Mouse (Mus musculus) myocyte (in vitro differentiated cells): ENCODE data around the gene Olfr112. TPM values are rescaled to one million over a fixed set of nuclear protein-coding genes. Genes with fewer than 3 reads are reported as not detected.

ENCODE experiments used
- H3K27me3 ChIP-seq: one replicate; pipeline ENCODE4 v1.6.1; 2011; ENCODE audit not compliant: control insufficient read depth, insufficient read depth, insufficient read length
- H3K36me3 ChIP-seq: one replicate; pipeline ENCODE4 v1.6.1; 2011; ENCODE audit not compliant: control insufficient read depth, insufficient read depth
- H3K4me2 ChIP-seq: one replicate; pipeline ENCODE4 v1.6.1; 2011; ENCODE audit warnings: low read depth, control low read depth
- H3K4me3 ChIP-seq: one replicate; pipeline ENCODE4 v1.5.1; 2011; ENCODE audit warnings: mild to moderate bottlenecking, control low read depth, moderate library complexity
- H3K79me2 ChIP-seq: one replicate; pipeline ENCODE4 v1.6.1; 2011; ENCODE audit not compliant: control insufficient read depth, insufficient read depth
- H3ac ChIP-seq: one replicate; pipeline ENCODE4 v1.6.1; 2011; ENCODE audit not compliant: control insufficient read depth, insufficient read length
- CEBPB ChIP-seq: IDR thresholded peaks from 2 replicates; pipeline ENCODE4 v1.6.1; 2011; ENCODE audit warnings: mild to moderate bottlenecking, moderate library complexity; ENCODE audit not compliant: poor library complexity, insufficient read depth, severe bottlenecking
- E2F4 ChIP-seq: IDR thresholded peaks from one replicate; pipeline ENCODE4 v1.6.1; 2011; ENCODE audit warnings: mild to moderate bottlenecking, control low read depth, moderate library complexity; ENCODE audit not compliant: insufficient read depth
- MAX ChIP-seq: IDR thresholded peaks from one replicate; pipeline ENCODE4 v1.6.1; 2011; ENCODE audit warnings: low read depth, mild to moderate bottlenecking, control low read depth
- MYOD1 ChIP-seq, 3 experiments: IDR thresholded peaks; one replicate each; pipeline ENCODE4 v1.6.1; 2011; ENCODE audit warnings: control low read depth in 2 of 3, low read depth in 2 of 3, mild to moderate bottlenecking in 2 of 3, moderate library complexity in 1 of 3; ENCODE audit not compliant: insufficient read length in 2 of 3, control insufficient read depth in 1 of 3
- MYOG ChIP-seq, 3 experiments: IDR thresholded peaks; one replicate each; pipeline ENCODE4 v1.6.1; 2011; ENCODE audit warnings: control low read depth in 2 of 3, low read depth in 2 of 3, mild to moderate bottlenecking in 2 of 3; ENCODE audit not compliant: insufficient read length in 2 of 3, control insufficient read depth in 1 of 3, insufficient read depth in 1 of 3
- POLR2A ChIP-seq: IDR thresholded peaks from one replicate; pipeline ENCODE4 v1.6.1; 2011; ENCODE audit warnings: low read depth, mild to moderate bottlenecking, control low read depth, moderate library complexity; ENCODE audit not compliant: insufficient read length
- POLR2AphosphoS2 ChIP-seq: IDR thresholded peaks from one replicate; pipeline ENCODE4 v1.6.1; 2011; ENCODE audit warnings: low read depth, control low read depth; ENCODE audit not compliant: insufficient read length
- REST ChIP-seq: IDR thresholded peaks from one replicate; pipeline ENCODE4 v1.6.1; 2011; ENCODE audit warnings: mild to moderate bottlenecking, control low read depth, moderate library complexity; ENCODE audit not compliant: insufficient read depth, insufficient read length
- SRF ChIP-seq: IDR thresholded peaks from one replicate; pipeline ENCODE4 v1.6.1; 2011; ENCODE audit warnings: low read depth; ENCODE audit not compliant: control insufficient read depth, insufficient read length
- TCF12 ChIP-seq: IDR thresholded peaks from one replicate; pipeline ENCODE4 v1.6.1; 2011; ENCODE audit warnings: mild to moderate bottlenecking, control low read depth; ENCODE audit not compliant: poor library complexity, insufficient read depth, severe bottlenecking
- TCF3 ChIP-seq: IDR thresholded peaks from one replicate; pipeline ENCODE4 v1.6.1; 2011; ENCODE audit warnings: low read depth, control low read depth; ENCODE audit not compliant: insufficient read length
- USF1 ChIP-seq: IDR thresholded peaks from one replicate; pipeline ENCODE4 v1.6.1; 2011; ENCODE audit warnings: low read depth, mild to moderate bottlenecking, control low read depth, moderate library complexity
- polyA plus RNA-seq: library from polyadenylated mRNA; unstranded; fragments of >200 nt; fragmentation: generic; extraction: Trizol; gene quantifications from one replicate; pipeline ENCODE4 v1.2.1, GENCODE M21; 2012; ENCODE audit warnings: missing spikeins

Olfr112 gene
- polyA plus RNA-seq, result not detected

DNA sequence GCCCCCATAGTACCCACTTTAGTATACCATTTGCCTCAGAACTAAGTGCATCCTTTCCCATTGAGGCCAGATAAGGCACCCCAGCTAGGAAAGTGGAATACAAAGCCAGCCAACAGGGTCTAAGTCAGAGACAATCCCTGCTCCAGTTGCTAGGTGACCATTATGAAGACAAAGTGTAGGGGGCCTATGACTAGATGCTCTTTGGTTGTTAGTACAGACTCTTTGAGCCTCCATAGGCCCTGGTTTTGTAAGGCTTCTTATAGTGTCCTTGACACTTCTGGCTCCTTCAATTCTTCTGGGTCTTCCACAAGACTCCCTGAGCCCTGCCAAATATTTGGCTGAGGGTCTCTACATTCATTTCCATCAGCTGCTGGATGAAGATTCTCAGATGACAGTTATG, at the start of gene Olfr112:
Gene Olfr112 (minus strand): TSS at position 101 of the 400 bp plus-strand sequence.
- H3K79me2 ChIP-seq, result no peaks in the 10 kb centered on the region
- no peak within 1 kb of the TSS for H3K4me2 ChIP-seq
- H3ac ChIP-seq, result no peak within 1 kb of the TSS
- H3K4me3 ChIP-seq, result no peak within 1 kb of the TSS
- no peaks in the 10 kb centered on the region for H3K27me3 ChIP-seq
- no peaks in the 10 kb centered on the region for H3K36me3 ChIP-seq
- TF ChIP-seq TCF3 (no peak), SRF (no peak), MYOG (IDR thresholded peaks at IDR 0.05; ENCODE audit: control insufficient read depth in 1 of 3, insufficient read depth in 1 of 3, insufficient read length in 2 of 3, low read depth in 2 of 3) (no peak), E2F4 (no peak), MAX (no peak), MYOD1 (IDR thresholded peaks at IDR 0.05; ENCODE audit: control insufficient read depth in 1 of 3, insufficient read length in 2 of 3, low read depth in 2 of 3) (no peak), TCF12 (no peak), POLR2AphosphoS2 (no peak), USF1 (no peak), REST (no peak), CEBPB (no peak)

DNA sequence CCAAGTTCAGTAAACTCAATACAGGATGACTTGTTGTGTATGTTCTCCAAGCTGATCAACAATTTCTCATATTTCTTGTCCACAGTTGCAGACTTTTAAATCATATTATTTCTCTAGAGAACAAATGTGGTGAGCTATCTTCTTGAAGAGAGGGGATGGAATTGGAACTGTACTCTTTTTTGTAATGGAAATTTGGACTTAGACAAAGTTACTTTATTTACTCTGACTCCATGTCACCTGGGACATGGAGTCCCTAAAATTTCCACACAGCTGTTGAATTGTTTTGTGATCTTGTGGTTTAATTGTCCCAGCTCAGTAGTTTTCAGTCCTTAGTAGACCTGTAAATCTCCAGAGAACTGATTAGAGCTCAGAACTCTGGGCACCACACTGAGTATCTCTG, 23.4 kb upstream of the Olfr112 start, which contains the start of gene Olfr114:
Gene Olfr114 (minus strand): TSS at position 101 of the 400 bp plus-strand sequence.
- TF ChIP-seq POLR2A (no peak), CEBPB (no peak), TCF3 (no peak), POLR2AphosphoS2 (no peak), USF1 (no peak), TCF12 (no peak), REST (no peak), MAX (no peak), MYOG (IDR thresholded peaks at IDR 0.05; ENCODE audit: control insufficient read depth in 1 of 3, insufficient read depth in 1 of 3, insufficient read length in 2 of 3, low read depth in 2 of 3) (no peak), MYOD1 (IDR thresholded peaks at IDR 0.05; ENCODE audit: control insufficient read depth in 1 of 3, insufficient read length in 2 of 3, low read depth in 2 of 3) (no peak), E2F4 (no peak), SRF (no peak)
- no peaks in the 10 kb centered on the region for H3K27me3 ChIP-seq
- no peak within 1 kb of the TSS for H3ac ChIP-seq
- no peaks in the 10 kb centered on the region for H3K36me3 ChIP-seq
- no peak within 1 kb of the TSS for H3K4me3 ChIP-seq
- H3K79me2 ChIP-seq, result no peaks in the 10 kb centered on the region
- H3K4me2 ChIP-seq, result no peak within 1 kb of the TSS

- H3K4me2 ChIP-seq, result no peak within 1 kb of the TSS
- no peaks in the 10 kb centered on the region for H3K27me3 ChIP-seq
- H3K4me3 ChIP-seq, result no peak within 1 kb of the TSS
- no peak within 1 kb of the TSS for H3ac ChIP-seq
- TF ChIP-seq POLR2AphosphoS2 (no peak), POLR2A (no peak), MYOD1 (IDR thresholded peaks at IDR 0.05; ENCODE audit: control insufficient read depth in 1 of 3, insufficient read length in 2 of 3, low read depth in 2 of 3) (no peak), CEBPB (no peak), TCF3 (no peak), SRF (no peak), MYOG (IDR thresholded peaks at IDR 0.05; ENCODE audit: control insufficient read depth in 1 of 3, insufficient read depth in 1 of 3, insufficient read length in 2 of 3, low read depth in 2 of 3) (no peak), E2F4 (no peak), USF1 (no peak)
- no peaks in the 10 kb centered on the region for H3K36me3 ChIP-seq
- H3K79me2 ChIP-seq, result no peaks in the 10 kb centered on the region
These were observed 8.3 kb upstream of the Olfr112 start, which contains the start of gene Olfr113 for GRCm38 (mm10) chr17:37577563-37577962. Gene Olfr113 (minus strand): TSS chr17:37577663.

- no peak for TF ChIP-seq REST
- TF ChIP-seq MYOD1 (IDR thresholded peaks at IDR 0.05; ENCODE audit: control insufficient read depth in 1 of 3, insufficient read length in 2 of 3, low read depth in 2 of 3), result no peak
- TF ChIP-seq CEBPB, result no peak
- no peak for TF ChIP-seq MAX
- no peak for TF ChIP-seq POLR2A
- no peak for TF ChIP-seq TCF12
- TF ChIP-seq MYOG (IDR thresholded peaks at IDR 0.05; ENCODE audit: control insufficient read depth in 1 of 3, insufficient read depth in 1 of 3, insufficient read length in 2 of 3, low read depth in 2 of 3), result no peak
- no peak for TF ChIP-seq POLR2AphosphoS2
- no peak for TF ChIP-seq TCF3
- no peak for TF ChIP-seq E2F4
- no peak for TF ChIP-seq SRF
- no peak for TF ChIP-seq USF1
- Histone ChIP-seq H3K36me3 (no peaks in the 10 kb centered on the region), H3K4me3 (no peak overlapping the region), H3ac (no peak overlapping the region), H3K27me3 (no peaks in the 10 kb centered on the region), H3K79me2 (no peaks in the 10 kb centered on the region), H3K4me2 (no peak overlapping the region)
These were observed 10.2 kb downstream of the Olfr112 start for GRCm38 (mm10) chr17:37558913-37559615.
